Mouse (Mus musculus) forebrain, embryonic 16.5 days (tissue): ENCODE results near the gene Sowaha. TPM values are rescaled to one million over a fixed set of nuclear protein-coding genes. Genes with fewer than 3 reads are reported as not detected.

Experiments used
- ATAC-seq: fragments of 200-750 bp; cut with Nextera tagmentation; 2 replicates; pipeline ENCODE4 v1.8.0; 2017; ENCODE audit warnings: mild to moderate bottlenecking, moderate library complexity
- H3K27ac ChIP-seq: fragments of 300-500 bp; sonication (generic); 2 replicates; pipeline ENCODE4 v1.5.1; 2014; ENCODE audit warnings: low read length, control low read depth
- H3K27me3 ChIP-seq: fragments of 300-500 bp; sonication (generic); replicated peaks from 2 replicates; pipeline ENCODE4 v1.6.1; 2014; ENCODE audit warnings: low read length; ENCODE audit not compliant: control insufficient read depth, insufficient read depth
- H3K36me3 ChIP-seq: fragments of 300-500 bp; sonication (generic); 2 replicates; pipeline ENCODE4 v1.6.1; 2014; ENCODE audit not compliant: control insufficient read depth, insufficient read depth
- H3K4me1 ChIP-seq: fragments of 300-500 bp; sonication (generic); replicated peaks from 2 replicates; pipeline ENCODE4 v1.6.1; 2014; ENCODE audit warnings: low read length; ENCODE audit not compliant: control insufficient read depth, insufficient read depth
- H3K4me2 ChIP-seq: fragments of 300-500 bp; sonication (generic); 2 replicates; pipeline ENCODE4 v1.6.1; 2014; ENCODE audit warnings: mild to moderate bottlenecking, low read length, control low read depth
- H3K4me3 ChIP-seq: fragments of 300-500 bp; sonication (generic); replicated peaks from 2 replicates; pipeline ENCODE4 v1.5.1; 2014; ENCODE audit warnings: mild to moderate bottlenecking, low read length, control low read depth
- H3K9ac ChIP-seq: fragments of 300-500 bp; sonication (generic); replicated peaks from 2 replicates; pipeline ENCODE4 v1.6.1; 2014; ENCODE audit warnings: low read depth, low read length, control low read depth
- H3K9me3 ChIP-seq: fragments of 300-500 bp; sonication (generic); 2 replicates; pipeline ENCODE4 v1.6.1; 2016; ENCODE audit warnings: low read length; ENCODE audit not compliant: control insufficient read depth
- WGBS: fragments of 180-500 bp; shearing (Covaris S2); extraction: QIAGEN DNeasy Blood & Tissue Kit; methylation state at CpG from one replicate; pipeline ENCODE4 v1.1.7; 2014; 5-methylcytosine and 5-hydroxymethylcytosine counted together
- polyA plus RNA-seq: library from polyadenylated mRNA; unstranded; fragments of >200 nt; fragmentation: Nextera tagmentation; extraction: Ambion mirVana; gene quantifications from 2 replicates; pipeline ENCODE4 v1.2.1, GENCODE M21; 2015

Gene Sowaha
- polyA plus RNA-seq, 1 experiment from 2014 or later: 2.2 TPM

- Histone ChIP-seq H3K4me1 (peaks cover 28% of the 10 kb centered on the region), H3K9ac (0 out of 2 replicates have a peak overlapping the region, but pooled peaks have one; percentile 80), H3K4me2 (peak overlapping the region; percentile 67), H3K9me3 (no peaks in the 10 kb centered on the region), H3K27ac (no peak overlapping the region), H3K27me3 (no peaks in the 10 kb centered on the region), H3K36me3 (no peaks in the 10 kb centered on the region), H3K4me3 (peak overlapping the region; percentile 78)
- 48% methylated on average over 16 of the region's 16 CpGs for WGBS
- no peak for ATAC-seq
Observed at GRCm38 (mm10) chr11:53521120-53521820, 41.2 kb upstream of the Sowaha start.

GRCm38 (mm10) chr11:53520122-53520978 is 40.3 kb upstream of the Sowaha start:
- no peaks in the 10 kb centered on the region for H3K9me3 ChIP-seq
- no peaks in the 10 kb centered on the region for H3K36me3 ChIP-seq
- H3K9ac ChIP-seq: peak overlapping the region; percentile 80
- no peaks in the 10 kb centered on the region for H3K27me3 ChIP-seq
- peak; percentile 27 for ATAC-seq
- peak overlapping the region; percentile 78 for H3K4me3 ChIP-seq
- under 1% methylated on average over 24 of the region's 24 CpGs for WGBS
- H3K4me1 ChIP-seq: peaks cover 28% of the 10 kb centered on the region
- H3K27ac ChIP-seq: peak overlapping the region; percentile 52
- H3K4me2 ChIP-seq: peak overlapping the region; percentile 67

- WGBS: 5% methylated on average over 75 of the region's 79 CpGs
- Histone ChIP-seq H3K9me3 (no peaks in the 10 kb centered on the region), H3K4me3 (peak within 1 kb of the TSS; percentile 78), H3K27me3 (no peaks in the 10 kb centered on the region), H3K36me3 (no peaks in the 10 kb centered on the region), H3K4me2 (peak within 1 kb of the TSS; percentile 67), H3K9ac (peak within 1 kb of the TSS; percentile 80), H3K27ac (peak within 1 kb of the TSS; percentile 52; the same call in 1 of the 2 replicates), H3K4me1 (peaks cover 28% of the 10 kb centered on the region)
- ATAC-seq: peak; percentile 93
Observed at GRCm38 (mm10) chr11:53519207-53520121, 39.4 kb upstream of the Sowaha start, which contains the start of gene Sept8. Sept8 (plus strand) TSS chr11:53519257.

GRCm38 (mm10) chr11:53518759-53519158 is 38.7 kb upstream of the Sowaha start:
- no peak overlapping the region for H3K4me3 ChIP-seq
- no peak for ATAC-seq
- no peaks in the 10 kb centered on the region for H3K9me3 ChIP-seq
- no peaks in the 10 kb centered on the region for H3K27me3 ChIP-seq
- H3K4me2 ChIP-seq: no peak overlapping the region
- H3K27ac ChIP-seq: no peak overlapping the region
- H3K9ac ChIP-seq: no peak overlapping the region
- peaks cover 28% of the 10 kb centered on the region for H3K4me1 ChIP-seq
- WGBS: 64% methylated on average over 5 of the region's 5 CpGs
- no peaks in the 10 kb centered on the region for H3K36me3 ChIP-seq

- peaks cover 18% of the 10 kb centered on the region for H3K4me1 ChIP-seq
Observed at GRCm38 (mm10) chr11:53516775-53517627, 36.9 kb upstream of the Sowaha start.

DNA sequence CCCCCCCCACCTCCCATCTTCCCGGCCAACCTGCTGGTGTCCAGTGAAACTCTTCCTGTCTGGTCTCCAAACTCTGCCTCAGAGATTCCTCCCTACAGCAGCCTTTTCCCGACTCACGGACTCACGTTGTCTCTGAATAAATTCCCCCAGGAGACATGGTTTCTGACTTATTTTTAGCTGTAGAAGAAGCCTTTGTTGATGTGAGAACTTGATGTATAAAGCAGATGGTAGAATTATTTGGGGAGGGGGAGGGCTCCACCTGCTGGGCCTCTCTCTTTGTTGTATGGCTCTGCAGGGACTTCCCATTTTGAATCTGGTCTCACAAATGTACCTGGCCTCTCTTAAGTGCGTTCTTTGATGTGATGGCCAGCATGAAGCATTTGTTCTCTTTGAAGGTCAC is 30.3 kb upstream of the Sowaha start:
- 0 out of 2 replicates have a peak, but pooled peaks cover 5% of the 10 kb centered on the region for H3K4me1 ChIP-seq
- no peaks in the 10 kb centered on the region for H3K27me3 ChIP-seq
- H3K9ac ChIP-seq: no peak overlapping the region
- no peak overlapping the region for H3K4me2 ChIP-seq
- ATAC-seq: no peak
- no peak overlapping the region for H3K4me3 ChIP-seq
- 46% methylated on average over 5 of the region's 5 CpGs for WGBS
- no peaks in the 10 kb centered on the region for H3K36me3 ChIP-seq
- no peak overlapping the region for H3K27ac ChIP-seq
- H3K9me3 ChIP-seq: no peaks in the 10 kb centered on the region

More at GRCm38 (mm10) chr11:53516775-53517627, 36.9 kb upstream of the Sowaha start:
- Histone ChIP-seq H3K4me2 (no peak overlapping the region), H3K27me3 (no peaks in the 10 kb centered on the region), H3K27ac (no peak overlapping the region), H3K4me3 (no peak overlapping the region), H3K9ac (no peak overlapping the region), H3K9me3 (no peaks in the 10 kb centered on the region), H3K36me3 (no peaks in the 10 kb centered on the region)
- WGBS: 70% methylated on average over 8 of the region's 8 CpGs
- no peak for ATAC-seq

- no peak for ATAC-seq
Observed at GRCm38 (mm10) chr11:53508591-53508990, 28.5 kb upstream of the Sowaha start.

DNA sequence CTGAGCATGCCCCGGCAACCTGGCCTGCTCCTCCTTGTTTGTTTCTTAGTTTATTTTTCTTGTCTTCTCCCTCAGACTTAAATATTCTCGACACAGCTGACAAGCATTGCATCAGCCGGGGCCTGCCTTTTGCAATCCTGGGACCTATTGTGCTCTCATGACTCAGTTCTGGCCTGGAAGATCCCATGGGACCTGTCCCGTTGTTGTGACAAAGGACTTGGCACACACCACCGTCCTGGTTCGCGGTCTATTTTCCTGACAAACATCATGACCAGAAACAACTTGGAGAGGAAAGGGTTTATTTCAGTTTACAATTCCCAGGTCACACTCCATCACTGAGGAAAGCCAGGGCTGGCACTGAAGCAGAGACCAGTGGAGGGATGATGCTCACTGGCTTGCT is 28.1 kb upstream of the Sowaha start:
- Histone ChIP-seq H3K27me3 (no peaks in the 10 kb centered on the region), H3K9me3 (no peaks in the 10 kb centered on the region), H3K4me3 (no peak overlapping the region), H3K4me2 (no peak overlapping the region), H3K4me1 (peaks cover 8% of the 10 kb centered on the region; the same call in 1 of the 2 replicates), H3K27ac (no peak overlapping the region), H3K9ac (no peak overlapping the region), H3K36me3 (no peaks in the 10 kb centered on the region)
- ATAC-seq: no peak
- WGBS: 61% methylated on average over 7 of the region's 7 CpGs

More at GRCm38 (mm10) chr11:53508591-53508990, 28.5 kb upstream of the Sowaha start:
- Histone ChIP-seq H3K27ac (no peak overlapping the region), H3K4me3 (no peak overlapping the region), H3K36me3 (no peaks in the 10 kb centered on the region), H3K4me1 (peaks cover 8% of the 10 kb centered on the region; the same call in 1 of the 2 replicates), H3K27me3 (no peaks in the 10 kb centered on the region), H3K9me3 (no peaks in the 10 kb centered on the region), H3K4me2 (no peak overlapping the region), H3K9ac (no peak overlapping the region)
- WGBS: 63% methylated on average over 3 of the region's 3 CpGs
